In the genomic region with DNA sequence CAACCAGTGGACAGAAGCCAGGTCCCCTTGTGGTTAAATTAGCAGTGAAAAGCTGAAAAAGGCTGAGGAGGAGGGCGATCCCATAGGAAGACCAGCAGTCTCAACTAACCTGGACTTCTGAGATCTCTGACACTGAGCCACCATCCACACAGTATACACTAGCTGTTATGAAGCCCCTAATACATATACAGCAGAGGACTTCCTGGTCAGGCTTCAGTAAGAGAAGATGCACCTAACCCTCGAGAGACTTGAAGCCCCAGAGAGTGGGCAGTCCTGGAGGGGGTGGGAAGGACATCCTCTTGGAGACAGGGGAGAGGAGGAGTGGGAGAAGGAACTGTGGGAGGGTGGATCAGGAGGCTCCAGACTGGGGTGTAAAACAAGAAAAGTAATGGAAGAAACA, we compare ENCODE assay signal across 27 mouse cellular contexts.
"Had no signal": no experiment of that assay in that cellular context is flagged by ENCODE, and none has a peak within 500 bp of the region (broad histone marks: within the 10 kb centered on the region; RNA-seq: fewer than 3 reads in every experiment).

No protein-coding gene starts in this region.

- ATAC-seq: forebrain, embryonic 13.5 days; forebrain, embryonic 14.5 days; forebrain, embryonic 15.5 days; forebrain, embryonic 16.5 days; forebrain, postnatal 0 days had no signal

- H3K36me3 ChIP-seq: embryonic facial prominence, embryonic 12.5 days; embryonic facial prominence, embryonic 15.5 days; forebrain, embryonic 10.5 days; forebrain, embryonic 12.5 days; forebrain, embryonic 15.5 days had no signal

- H3K9me3 ChIP-seq: embryonic facial prominence, embryonic 12.5 days; embryonic facial prominence, embryonic 15.5 days; forebrain, embryonic 10.5 days; forebrain, embryonic 12.5 days; forebrain, embryonic 13.5 days; forebrain, embryonic 15.5 days had no signal

- H3K9ac ChIP-seq: embryonic facial prominence, embryonic 12.5 days; embryonic facial prominence, embryonic 15.5 days; forebrain, embryonic 12.5 days; forebrain, embryonic 13.5 days; forebrain, embryonic 15.5 days; forebrain, postnatal 0 days had no signal

- DNase-seq: cerebellum, adult 2 months; cerebellum, adult 8-10 months; cerebellum, adult 9-10 months; cerebellum, adult 9-11 months; cerebellum, postnatal 10 days; cerebellum, postnatal 14 days; cerebellum, postnatal 25 days; cerebellum, postnatal 36 days; embryo, embryonic 11 days; forebrain, postnatal 0 days; gastrocnemius, adult 2 months; gastrocnemius, postnatal 10 days; gastrocnemius, postnatal 14 days; gastrocnemius, postnatal 25 days; gastrocnemius, postnatal 36 days; heart, adult 11 months; heart, adult 18-20 months; heart, adult 2 months had no signal

- H3K27me3 ChIP-seq: embryonic facial prominence, embryonic 12.5 days; embryonic facial prominence, embryonic 15.5 days; forebrain, embryonic 12.5 days; forebrain, embryonic 13.5 days; forebrain, embryonic 15.5 days had no signal

- H3K27ac ChIP-seq: embryonic facial prominence, embryonic 12.5 days; embryonic facial prominence, embryonic 15.5 days; forebrain, embryonic 10.5 days; forebrain, embryonic 12.5 days; forebrain, embryonic 13.5 days; forebrain, embryonic 15.5 days; gastrocnemius, adult 2 months; heart, adult 2 months had no signal

- H3K4me2 ChIP-seq: embryonic facial prominence, embryonic 12.5 days; embryonic facial prominence, embryonic 15.5 days; forebrain, embryonic 12.5 days; forebrain, embryonic 13.5 days; forebrain, embryonic 15.5 days had no signal

- H3K4me3 ChIP-seq: embryonic facial prominence, embryonic 12.5 days; embryonic facial prominence, embryonic 15.5 days; erythroblast, embryonic 14.5 days; forebrain, embryonic 10.5 days; forebrain, embryonic 12.5 days; forebrain, embryonic 13.5 days; forebrain, embryonic 15.5 days; gastrocnemius, adult 2 months; heart, adult 2 months had no signal

- H3K4me1 ChIP-seq: embryonic facial prominence, embryonic 12.5 days; embryonic facial prominence, embryonic 15.5 days; forebrain, embryonic 12.5 days; forebrain, embryonic 13.5 days; forebrain, embryonic 15.5 days had no signal
